Mouse (Mus musculus): ENCODE data around the gene Cel. TPM values are rescaled to one million over a fixed set of nuclear protein-coding genes. Genes with fewer than 3 reads are reported as not detected.

Gene Cel
- polyA plus RNA-seq (2012; rRNA removed; ENCODE audit: low replicate concordance) = 0.06 TPM in 2 replicates

GRCm38 (mm10) chr2:28563303-28563702 is at the start of gene Cel:
Gene Cel (minus strand): TSS chr2:28563403.

GRCm38 (mm10) chr2:28583651-28584050 is 20.4 kb upstream of the Cel start, which contains the start of gene Gtf3c5:
Gene Gtf3c5 (minus strand): TSS chr2:28583751.

DNA sequence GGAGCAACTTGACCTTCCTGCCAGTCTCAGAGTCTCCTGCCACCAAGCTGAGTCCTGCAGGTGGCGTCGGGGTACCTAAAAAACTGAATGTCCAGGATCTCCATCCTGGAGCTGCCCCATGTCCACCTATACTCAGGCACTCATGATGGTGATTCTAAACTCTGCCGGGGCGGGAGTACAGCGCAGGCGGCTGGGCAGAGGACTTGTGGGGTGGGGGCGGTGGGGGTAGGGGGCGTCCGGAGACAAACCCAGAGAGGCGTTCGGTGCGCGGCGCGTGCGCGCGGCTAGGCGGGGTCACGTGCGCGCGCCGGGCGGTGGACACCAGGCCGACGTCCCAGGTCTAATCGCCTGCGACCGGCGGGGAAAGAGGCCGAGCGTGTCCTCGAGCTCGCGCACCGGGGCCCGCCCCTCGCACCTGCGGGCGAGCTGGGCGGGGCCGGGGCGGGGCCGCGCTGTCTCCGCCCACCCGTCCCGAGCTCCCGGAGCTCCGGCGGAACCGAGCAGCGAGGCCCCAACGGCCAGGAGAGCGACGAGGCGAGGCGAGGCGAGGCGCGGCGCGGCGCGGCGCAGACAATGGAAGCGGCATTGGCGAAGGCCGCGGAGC is 50.3 kb downstream of the Cel start, which contains the start of gene Ralgds:
Gene Ralgds (plus strand): TSS at position 328 of the 604 bp plus-strand sequence.

GRCm38 (mm10) chr2:28505795-28506194 is 57.4 kb downstream of the Cel start, which contains the start of gene Gm10134:
Gene Gm10134 (plus strand): TSS chr2:28506095.

Other genes with a start within 250 kb of the Cel start
- gene Ppp1r26, start 116.6 kb downstream of the Cel start, polyA plus RNA-seq (2012; rRNA removed; ENCODE audit: low replicate concordance) = 0.77 and 7.0 TPM in 2 replicates
- 0.27 and 0.39 TPM in 2 replicates for gene 1700007K13Rik, start 97.1 kb downstream of the Cel start, polyA plus RNA-seq (2012; rRNA removed; ENCODE audit: low replicate concordance)
- gene Mrps2, start 95.3 kb downstream of the Cel start, polyA plus RNA-seq (2012; rRNA removed; ENCODE audit: low replicate concordance) = 47.9 and 57.4 TPM in 2 replicates
- 9.6 and 15.0 TPM in 2 replicates for gene Gbgt1, start 66.5 kb downstream of the Cel start, polyA plus RNA-seq (2012; rRNA removed; ENCODE audit: low replicate concordance)
- 0.76 and 1.2 TPM in 2 replicates for gene Gm10134, start 57.3 kb downstream of the Cel start, polyA plus RNA-seq (2012; rRNA removed; ENCODE audit: low replicate concordance)
- gene Ralgds, start 50.3 kb downstream of the Cel start, polyA plus RNA-seq (2012; rRNA removed; ENCODE audit: low replicate concordance) = 82.9 and 95.7 TPM in 2 replicates
- 18.0 and 34.6 TPM in 2 replicates for gene Gtf3c5, start 20.3 kb upstream of the Cel start, polyA plus RNA-seq (2012; rRNA removed; ENCODE audit: low replicate concordance)
- 0.86 and 0.93 TPM in 2 replicates for gene Gfi1b, start 58.6 kb upstream of the Cel start, polyA plus RNA-seq (2012; rRNA removed; ENCODE audit: low replicate concordance)
- gene Tsc1, start 77.8 kb upstream of the Cel start, polyA plus RNA-seq (2012; rRNA removed; ENCODE audit: low replicate concordance) = 13.5 and 19.2 TPM in 2 replicates
- gene Spaca9, start 136.3 kb upstream of the Cel start, polyA plus RNA-seq (2012; rRNA removed; ENCODE audit: low replicate concordance) = 1.4 and 2.1 TPM in 2 replicates
- 0.53 and 0.72 TPM in 2 replicates for gene Ak8, start 136.8 kb upstream of the Cel start, polyA plus RNA-seq (2012; rRNA removed; ENCODE audit: low replicate concordance)

All from subcutaneous adipose tissue, adult 2 months (tissue).